Mouse (Mus musculus) kidney, adult 2 months (tissue): ENCODE data around the gene Foxr1. TPM values are rescaled to one million over a fixed set of nuclear protein-coding genes. Genes with fewer than 3 reads are reported as not detected.

ENCODE experiments used
- DNase-seq: peaks from one replicate; pipeline ENCODE4 v3.0.0; 2021
- H3K27ac ChIP-seq: fragments of 200-500 bp; 2 replicates; pipeline ENCODE4 v1.5.1; 2012; ENCODE audit warnings: low read depth, low read length, control low read depth, inconsistent platforms; ENCODE audit not compliant: insufficient read depth
- H3K27me3 ChIP-seq: fragments of 200-500 bp; replicated peaks from 2 replicates; pipeline ENCODE4 v1.6.1; 2012; ENCODE audit warnings: mild to moderate bottlenecking, moderate library complexity, low read length, inconsistent platforms; ENCODE audit not compliant: control insufficient read depth, insufficient read depth
- H3K36me3 ChIP-seq: fragments of 200-500 bp; 2 replicates; pipeline ENCODE4 v1.6.1; 2012; ENCODE audit warnings: mild to moderate bottlenecking, moderate library complexity, low read length, inconsistent platforms; ENCODE audit not compliant: control insufficient read depth, insufficient read depth
- H3K4me1 ChIP-seq: fragments of 200-500 bp; 2 replicates; pipeline ENCODE4 v1.6.1; 2011; ENCODE audit warnings: low read length; ENCODE audit not compliant: control insufficient read depth, insufficient read depth
- H3K4me3 ChIP-seq: fragments of 200-500 bp; 2 replicates; pipeline ENCODE4 v1.5.1; 2011; ENCODE audit warnings: mild to moderate bottlenecking, low read depth, low read length, control low read depth; ENCODE audit not compliant: insufficient read depth
- CTCF ChIP-seq: fragments of 200-500 bp; conservative IDR thresholded peaks from 2 replicates; pipeline ENCODE4 v1.5.1; 2011; ENCODE audit warnings: low read depth, mild to moderate bottlenecking, control low read depth, low read length, moderate library complexity, mixed read lengths; ENCODE audit not compliant: insufficient read depth, insufficient read length
- POLR2A ChIP-seq: fragments of 200-500 bp; IDR thresholded peaks from one replicate; pipeline ENCODE4 v1.6.1; 2011; ENCODE audit warnings: low read depth, low read length, control low read depth
- WGBS: fragments of 180-500 bp; shearing (Covaris S2); methylation state at CpG from one replicate; pipeline ENCODE4 v1.1.7; 2018; 5-methylcytosine and 5-hydroxymethylcytosine counted together
- polyA plus RNA-seq: library from polyadenylated mRNA; depleted of rRNA; stranded (reverse); fragments of >200 nt; gene quantifications from 2 replicates; pipeline ENCODE4 v1.2.3, GENCODE M21; 2012; rRNA removed

Gene Foxr1
- polyA plus RNA-seq, result not detected in 2 replicates

DNA sequence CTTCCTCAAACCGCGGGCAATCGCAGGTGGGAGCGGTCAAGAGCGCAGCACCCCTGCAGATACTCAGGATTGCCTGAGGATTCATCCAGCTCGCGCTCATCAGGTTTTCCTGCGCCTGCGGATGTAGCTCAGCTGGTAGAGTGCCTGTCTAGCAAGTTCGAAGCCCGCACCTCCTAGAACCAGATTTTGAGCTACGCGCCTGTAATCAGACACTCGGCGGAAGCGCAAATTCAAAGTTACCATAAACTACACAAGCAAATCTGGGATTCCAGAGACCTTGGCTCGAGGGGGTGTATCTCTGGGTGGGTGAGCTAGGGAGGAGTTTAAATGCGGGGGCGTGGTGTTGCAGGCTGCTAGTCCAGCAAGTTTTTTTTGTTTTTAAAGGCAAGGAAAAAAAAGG is at the start of gene Foxr1:
Foxr1 (minus strand) TSS at position 176 of the 400 bp plus-strand sequence.
- 81% methylated on average over 19 of the region's 19 CpGs for WGBS
- no peaks in the 10 kb centered on the region for H3K4me1 ChIP-seq
- DNase-seq, result no peak
- TF ChIP-seq POLR2A (no peak), CTCF (no peak)
- no peak within 1 kb of the TSS for H3K27ac ChIP-seq
- no peak within 1 kb of the TSS for H3K4me3 ChIP-seq
- H3K27me3 ChIP-seq, result no peaks in the 10 kb centered on the region
- H3K36me3 ChIP-seq, result no peaks in the 10 kb centered on the region

GRCm38 (mm10) chr9:44490086-44490967 is 49.4 kb upstream of the Foxr1 start:
- TF ChIP-seq CTCF (no peak), POLR2A (no peak)
- peak; percentile 96 for DNase-seq
- 13% methylated on average over 17 of the region's 17 CpGs for WGBS

GRCm38 (mm10) chr9:44489651-44490085 is 48.7 kb upstream of the Foxr1 start:
- DNase-seq, result peak; percentile 51
- Histone ChIP-seq H3K27ac (peak overlapping the region; percentile 69), H3K36me3 (no peaks in the 10 kb centered on the region), H3K4me3 (no peak overlapping the region), H3K27me3 (no peaks in the 10 kb centered on the region), H3K4me1 (peaks cover 85% of the 10 kb centered on the region)
- TF ChIP-seq CTCF, result no peak
- no peak for TF ChIP-seq POLR2A
- WGBS, result 11% methylated on average over 17 of the region's 17 CpGs

More at GRCm38 (mm10) chr9:44490086-44490967, 49.4 kb upstream of the Foxr1 start:
- no peaks in the 10 kb centered on the region for H3K36me3 ChIP-seq
- no peaks in the 10 kb centered on the region for H3K27me3 ChIP-seq
- H3K4me3 ChIP-seq, result no peak overlapping the region
- peak overlapping the region; percentile 69 for H3K27ac ChIP-seq
- peaks cover 79% of the 10 kb centered on the region for H3K4me1 ChIP-seq

- DNase-seq, result peak; percentile 96
- Histone ChIP-seq H3K27ac (peak overlapping the region; percentile 92), H3K36me3 (no peaks in the 10 kb centered on the region), H3K4me3 (peak overlapping the region; percentile 4; the same call in 1 of the 2 replicates), H3K27me3 (no peaks in the 10 kb centered on the region), H3K4me1 (peaks cover 82% of the 10 kb centered on the region)
- no peak for TF ChIP-seq POLR2A
- 3% methylated on average over 5 of the region's 5 CpGs for WGBS
Observed at GRCm38 (mm10) chr9:44488855-44489381, 48.0 kb upstream of the Foxr1 start.

DNA sequence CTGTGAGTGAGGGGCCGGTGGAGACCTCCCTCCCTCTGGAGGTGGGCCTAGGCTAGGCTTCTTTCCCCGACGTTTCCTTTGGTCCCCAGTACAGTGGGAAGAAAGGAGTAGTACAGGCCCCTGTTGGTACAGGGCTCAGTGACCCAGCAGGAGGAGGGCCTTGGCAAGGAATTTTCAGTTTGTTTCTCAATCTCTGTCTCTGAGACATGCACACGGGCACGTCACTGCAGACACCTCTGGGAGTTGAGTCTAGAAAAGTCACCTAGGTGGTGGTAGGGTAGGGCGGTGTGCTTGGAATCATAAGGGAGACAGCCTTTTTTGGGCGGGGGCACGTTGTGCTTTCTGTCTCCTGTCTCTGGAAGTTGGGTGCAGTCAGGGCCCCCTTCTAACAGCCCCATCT is 47.5 kb upstream of the Foxr1 start:
- peaks cover 77% of the 10 kb centered on the region for H3K4me1 ChIP-seq
- DNase-seq, result peak; percentile 73
- no peak for TF ChIP-seq CTCF
- TF ChIP-seq POLR2A, result no peak
- H3K4me3 ChIP-seq, result no peak overlapping the region
- H3K36me3 ChIP-seq, result no peaks in the 10 kb centered on the region
- peak overlapping the region; percentile 92 for H3K27ac ChIP-seq
- WGBS, result 15% methylated on average over 8 of the region's 8 CpGs
- no peaks in the 10 kb centered on the region for H3K27me3 ChIP-seq

GRCm38 (mm10) chr9:44487441-44487840 is 46.5 kb upstream of the Foxr1 start:
- H3K4me1 ChIP-seq, result peaks cover 67% of the 10 kb centered on the region
- no peaks in the 10 kb centered on the region for H3K27me3 ChIP-seq
- H3K4me3 ChIP-seq, result peak overlapping the region; percentile 52; the same call in 1 of the 2 replicates
- DNase-seq, result peak; percentile 95
- peak overlapping the region; percentile 92 for H3K27ac ChIP-seq
- no peaks in the 10 kb centered on the region for H3K36me3 ChIP-seq
- WGBS, result 5% methylated on average over 7 of the region's 7 CpGs
- TF ChIP-seq POLR2A (no peak), CTCF (no peak)
